Mouse (Mus musculus): ENCODE data around the gene Il3ra.

The Il3ra gene

GRCm38 (mm10) chr14:14354511-14355359 is 8.7 kb downstream of the Il3ra start:
- ATAC-seq (ENCODE audit: low TSS enrichment), result 0 out of 2 replicates have a peak, but pooled peaks have one; percentile 5

GRCm38 (mm10) chr14:14355360-14355646 is 9.2 kb downstream of the Il3ra start:
- no peak for ATAC-seq (ENCODE audit: low TSS enrichment)

DNA sequence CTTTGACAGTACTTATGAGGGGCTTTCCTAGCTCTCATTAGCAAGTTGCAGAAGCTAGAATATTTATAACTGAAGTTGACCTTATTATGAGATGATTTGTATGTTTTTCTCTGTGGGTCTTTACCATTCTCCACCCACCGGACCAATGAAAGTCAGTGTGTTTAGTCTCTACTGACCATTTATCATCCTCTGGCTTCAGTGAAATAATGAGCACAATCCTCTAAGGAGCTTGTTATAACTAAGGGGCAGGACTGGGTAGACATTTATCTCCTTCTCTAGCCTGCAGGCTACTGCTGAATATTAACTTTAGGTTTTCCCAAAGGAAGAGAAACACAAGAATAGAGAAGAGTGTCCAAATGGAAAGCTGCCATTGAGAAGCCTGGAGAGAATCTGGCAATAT is 49.5 kb downstream of the Il3ra start:
- ATAC-seq (ENCODE audit: low TSS enrichment), result no peak

DNA sequence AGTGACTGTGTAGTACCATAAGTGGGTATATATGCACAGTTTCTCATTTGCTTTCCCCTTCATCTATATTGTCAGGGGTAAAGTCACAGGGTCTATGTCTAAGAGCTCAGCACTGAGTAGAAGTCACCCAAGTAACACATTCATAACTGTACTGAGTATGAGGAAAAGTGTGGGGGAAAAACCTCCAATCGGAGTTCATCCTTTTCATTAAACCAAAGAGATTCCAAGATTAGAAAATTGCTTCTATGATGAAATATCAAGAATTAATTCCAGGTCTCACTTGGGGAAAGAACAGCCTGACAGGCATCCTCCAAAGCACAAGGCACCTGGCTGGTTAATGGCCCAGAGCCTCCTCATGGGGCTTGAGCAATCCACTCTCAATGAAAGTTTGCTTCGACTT is 54.9 kb downstream of the Il3ra start, which contains the start of gene Olfr721-ps1:
Gene Olfr721-ps1, plus strand, starts transcription at position 301 of the 400 bp plus-strand sequence.
- no peak for ATAC-seq (ENCODE audit: low TSS enrichment)
